Mouse (Mus musculus) ES-Bruce4 (cell line): ENCODE measurements around the gene Itgb3bp.

ENCODE experiments used
- EP300 ChIP-seq: IDR thresholded peaks from 2 replicates; pipeline ENCODE4 v1.6.1; 2011; ENCODE audit warnings: low read depth, low read length; ENCODE audit not compliant: insufficient read depth
- POLR2A ChIP-seq: IDR thresholded peaks from one replicate; pipeline ENCODE4 v1.8.1; 2011; ENCODE audit warnings: low read length; ENCODE audit not compliant: insufficient read depth

- TF ChIP-seq EP300 (no peak), POLR2A (no peak)
Observed at GRCm38 (mm10) chr4:99717905-99718304, 211.7 kb downstream of the Itgb3bp start.
